Mouse (Mus musculus) liver, adult 2 months (tissue): ENCODE results near the gene Gm29133.

Experiments
- CTCF ChIP-seq: fragments of 200-500 bp; IDR thresholded peaks from 2 replicates; pipeline ENCODE4 v1.5.1; 2011; ENCODE audit warnings: low read depth, low read length, control low read depth
- POLR2A ChIP-seq: fragments of 200-500 bp; IDR thresholded peaks from 2 replicates; pipeline ENCODE4 v1.6.1; 2011; ENCODE audit warnings: low read length, control low read depth; ENCODE audit not compliant: insufficient read depth; ENCODE audit errors: extremely low read depth

- TF ChIP-seq CTCF (no peak), POLR2A (no peak)
Observed at GRCm38 (mm10) chr3:75713678-75714295, 34.2 kb upstream of the Gm29133 start.
